Mouse (Mus musculus): Measurements from ENCODE around the gene Pde4b.

- TF ChIP-seq CTCF (IDR thresholded peaks at IDR 0.05; ENCODE audit: borderline replicate concordance, insufficient read depth, low read depth, low read length) (no peak), POLR2A (IDR thresholded peaks at IDR 0.05; ENCODE audit: borderline replicate concordance, insufficient read depth, low read length) (no peak)
These were observed 202.8 kb downstream of the Pde4b start for GRCm38 (mm10) chr4:102290052-102290734.
